In the genomic region with DNA sequence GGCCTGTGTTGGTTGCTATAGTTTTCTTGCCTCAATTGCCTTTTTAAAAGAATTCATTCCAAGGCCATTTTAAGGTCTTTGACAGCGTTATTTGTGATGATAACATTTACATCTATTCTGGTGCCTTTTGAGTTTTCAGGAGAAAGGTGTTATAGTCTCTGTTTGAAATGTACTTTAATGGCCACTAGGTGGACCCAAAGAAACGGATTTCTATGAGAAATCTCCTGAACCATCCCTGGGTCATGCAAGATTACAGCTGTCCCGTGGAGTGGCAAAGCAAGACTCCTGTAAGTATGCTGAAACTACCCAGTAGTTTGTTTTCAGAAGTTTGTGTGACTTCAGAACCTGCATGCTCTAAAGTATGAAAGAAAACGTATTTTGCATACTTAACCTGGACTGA, we compare ENCODE assay signal across 8 mouse cellular contexts. TPM values are rescaled to one million over a fixed set of nuclear protein-coding genes. Genes with fewer than 3 reads are reported as not detected.
A peak's percentile ranks its signal among the peaks of the same experiment; 100 is the strongest.
DNase-seq lines count a peak whose midpoint lies in the region; ATAC-seq and TF ChIP-seq lines count a peak whose summit lies in the region.

No protein-coding gene starts in this region.

- H3K27ac ChIP-seq in embryonic facial prominence, embryonic 11.5 days (replicated peaks; ENCODE audit: low read depth, low read length), result no peak overlapping the region
- no peak overlapping the region for H3K27ac ChIP-seq in embryonic facial prominence, embryonic 10.5 days (replicated peaks)
- H3K27ac ChIP-seq in liver, adult 2 months (replicated peaks; ENCODE audit: insufficient read depth, low read depth, low read length), result no peak overlapping the region

- H3K36me3 ChIP-seq in embryonic facial prominence, embryonic 11.5 days (replicated peaks; ENCODE audit: control insufficient read depth, insufficient read depth, low read depth, low read length), result no peaks in the 10 kb centered on the region
- peaks cover 85% of the 10 kb centered on the region for H3K36me3 ChIP-seq in embryonic facial prominence, embryonic 10.5 days (replicated peaks)
- H3K36me3 ChIP-seq in liver, adult 2 months (ENCODE audit: control insufficient read depth, insufficient read depth, low read length), result no peaks in the 10 kb centered on the region

- TF ChIP-seq POLR2A in liver, adult 2 months (IDR thresholded peaks at IDR 0.05; ENCODE audit: extremely low read depth, insufficient read depth, low read length), result no peak

- DNase-seq in embryonic facial prominence, embryonic 11.5 days (ENCODE audit: low spot score), result peak; percentile 56
- no peak for DNase-seq in embryonic facial prominence, embryonic 10.5 days (ENCODE audit: low spot score)
- DNase-seq in liver, adult 2 months (ENCODE audit: extremely low read depth, low read depth, low spot score), result peak; percentile 6
- DNase-seq in liver, result no peak
- peak; percentile 70 for DNase-seq in NIH3T3 (ENCODE audit: low read depth)
- DNase-seq in forelimb bud, embryonic 11.5 days (ENCODE audit: low read depth, low spot score), result peak; percentile 7
- no peak for DNase-seq in spleen, postnatal 36 days (ENCODE audit: low spot score in 2 of 2)
- DNase-seq in gastrocnemius, adult 18-20 months (ENCODE audit: low spot score), result no peak

- WGBS in embryonic facial prominence, embryonic 11.5 days, result 59% methylated on average over 4 of the region's 4 CpGs
- WGBS in embryonic facial prominence, embryonic 10.5 days, result 57% methylated on average over 4 of the region's 4 CpGs
- 56% methylated on average over 4 of the region's 4 CpGs for WGBS in liver, adult 2 months

- H3K4me2 ChIP-seq in embryonic facial prominence, embryonic 11.5 days (ENCODE audit: low read depth, low read length), result no peak overlapping the region

- no peak for ATAC-seq in embryonic facial prominence, embryonic 11.5 days (replicated peaks; ENCODE audit: insufficient number of reproducible peaks, low FRiP score, low TSS enrichment, low read depth)

- no peak overlapping the region for H3K9ac ChIP-seq in embryonic facial prominence, embryonic 11.5 days (replicated peaks; ENCODE audit: low read length)
- H3K9ac ChIP-seq in liver, adult 2 months (ENCODE audit: low read depth, low read length), result no peak overlapping the region

- H3K27me3 ChIP-seq in embryonic facial prominence, embryonic 11.5 days (ENCODE audit: control insufficient read depth, insufficient read depth, low read length), result no peaks in the 10 kb centered on the region
- H3K27me3 ChIP-seq in embryonic facial prominence, embryonic 10.5 days (replicated peaks; ENCODE audit: low read depth, poor library complexity, severe bottlenecking), result no peaks in the 10 kb centered on the region
- H3K27me3 ChIP-seq in liver, adult 2 months (ENCODE audit: control insufficient read depth, insufficient read depth, low read length), result no peaks in the 10 kb centered on the region

- no peak overlapping the region for H3K4me3 ChIP-seq in embryonic facial prominence, embryonic 11.5 days (ENCODE audit: low read depth, low read length)
- no peak overlapping the region for H3K4me3 ChIP-seq in embryonic facial prominence, embryonic 10.5 days
- H3K4me3 ChIP-seq in liver, adult 2 months (ENCODE audit: insufficient read depth, low read depth, low read length), result no peak overlapping the region

- H3K4me1 ChIP-seq in embryonic facial prominence, embryonic 11.5 days (ENCODE audit: control insufficient read depth, insufficient read depth, low read length), result no peaks in the 10 kb centered on the region
- no peaks in the 10 kb centered on the region for H3K4me1 ChIP-seq in embryonic facial prominence, embryonic 10.5 days
- H3K4me1 ChIP-seq in liver, adult 2 months (ENCODE audit: control insufficient read depth, insufficient read depth, low read length), result no peaks in the 10 kb centered on the region

- H3K9me3 ChIP-seq in embryonic facial prominence, embryonic 11.5 days (replicated peaks; ENCODE audit: control insufficient read depth, low read length), result no peaks in the 10 kb centered on the region
- H3K9me3 ChIP-seq in embryonic facial prominence, embryonic 10.5 days, result no peaks in the 10 kb centered on the region

- no peaks in the 10 kb centered on the region for H3K79me2 ChIP-seq in liver, adult 2 months (ENCODE audit: control insufficient read depth, insufficient read depth, low read length)

- no peak for TF ChIP-seq CTCF in liver, adult 2 months (IDR thresholded peaks at IDR 0.05; ENCODE audit: low read depth, low read length)

RNA-seq across cellular contexts. Expression of a gene that starts 24.8 kb away (rescaled TPM):
- polyA plus RNA-seq in embryonic facial prominence, embryonic 11.5 days (2014; fragmentation: Nextera tagmentation; extraction: Ambion mirVana), result 65.3 and 66.1 TPM in 2 replicates
- 66.7 and 73.3 TPM in 2 replicates for polyA plus RNA-seq in embryonic facial prominence, embryonic 10.5 days (2016; fragmentation: Nextera tagmentation; extraction: Ambion mirVana)
- 0.09 and 0.13 TPM in 2 replicates for total RNA-seq in liver, adult 2 months (2014; rRNA removed)
- 0.05 TPM in 1 of 2 replicates, not detected in the other for polyA plus RNA-seq in liver, adult 2 months (2012; rRNA removed)
- not detected for total RNA-seq in gastrocnemius, adult 18-20 months (2021)

Comparison
In these comparisons a context has a peak if more than half of its experiments do, and no peak if none do; other contexts are left out.
1. DNase-seq: peak in embryonic facial prominence, embryonic 11.5 days (single experiment), liver, adult 2 months (single experiment), NIH3T3 (single experiment) and forelimb bud, embryonic 11.5 days (single experiment); none in embryonic facial prominence, embryonic 10.5 days (single experiment), liver (single experiment), spleen, postnatal 36 days (0 of 2) and gastrocnemius, adult 18-20 months (single experiment).
2. RNA of a gene that starts 24.8 kb away (polyA plus RNA-seq): 66.7 to 73.3 TPM in embryonic facial prominence, embryonic 10.5 days and 65.3 to 66.1 TPM in embryonic facial prominence, embryonic 11.5 days; 0.05 TPM in liver, adult 2 months; every median in the first group is over 10 times any median in the second.